Mouse (Mus musculus): Measurements from ENCODE around the gene Rnaseh2b. TPM values are rescaled to one million over a fixed set of nuclear protein-coding genes. Genes with fewer than 3 reads are reported as not detected.

The Rnaseh2b gene
- polyA plus RNA-seq (2014; fragmentation: Nextera tagmentation; extraction: Ambion mirVana): 62.1 and 62.9 TPM in 2 replicates

- peak; percentile 94 for ATAC-seq (ENCODE audit: low FRiP score)
- WGBS: under 1% methylated on average over 60 of the region's 60 CpGs
- peaks cover 4% of the 10 kb centered on the region for H3K4me1 ChIP-seq (replicated peaks; ENCODE audit: control insufficient read depth, insufficient read depth, low read length)
- no peak within 1 kb of the TSS for H3K27ac ChIP-seq (ENCODE audit: low read depth, low read length)
- no peaks in the 10 kb centered on the region; the same call in 1 of the 2 replicates for H3K27me3 ChIP-seq (ENCODE audit: control insufficient read depth, insufficient read depth, low read length)
- peak within 1 kb of the TSS; percentile 48 for H3K4me3 ChIP-seq (ENCODE audit: low read depth, low read length)
- H3K36me3 ChIP-seq (ENCODE audit: control insufficient read depth, insufficient read depth, low read length): no peaks in the 10 kb centered on the region
- peak within 1 kb of the TSS; percentile 64 for H3K9ac ChIP-seq (ENCODE audit: low read depth, low read length)
- no peaks in the 10 kb centered on the region for H3K9me3 ChIP-seq (ENCODE audit: control insufficient read depth, low read length)
- H3K4me2 ChIP-seq (replicated peaks; ENCODE audit: low read depth, low read length): peak within 1 kb of the TSS; percentile 98
- peak; percentile 73 for DNase-seq (ENCODE audit: low spot score)
These were observed at the start of gene Rnaseh2b, which contains the start of gene Dleu7 for GRCm38 (mm10) chr14:62292488-62293339. Rnaseh2b (plus strand) TSS chr14:62292589. Dleu7 (minus strand) TSS chr14:62293047.

- no peak for ATAC-seq (ENCODE audit: low FRiP score)
- no peak overlapping the region for H3K27ac ChIP-seq (ENCODE audit: low read depth, low read length)
- H3K4me1 ChIP-seq (replicated peaks; ENCODE audit: control insufficient read depth, insufficient read depth, low read length): no peaks in the 10 kb centered on the region
- H3K27me3 ChIP-seq (ENCODE audit: control insufficient read depth, insufficient read depth, low read length): no peaks in the 10 kb centered on the region
- no peaks in the 10 kb centered on the region for H3K36me3 ChIP-seq (ENCODE audit: control insufficient read depth, insufficient read depth, low read length)
- H3K9ac ChIP-seq (ENCODE audit: low read depth, low read length): no peak overlapping the region
- DNase-seq (ENCODE audit: low spot score): no peak
- no peak overlapping the region for H3K4me3 ChIP-seq (ENCODE audit: low read depth, low read length)
- WGBS: 88% methylated on average over 2 of the region's 2 CpGs
- no peak overlapping the region for H3K4me2 ChIP-seq (replicated peaks; ENCODE audit: low read depth, low read length)
- H3K9me3 ChIP-seq (ENCODE audit: control insufficient read depth, low read length): no peaks in the 10 kb centered on the region
These were observed 48.9 kb upstream of the Rnaseh2b start for GRCm38 (mm10) chr14:62243530-62243929.

GRCm38 (mm10) chr14:62245557-62245956, 46.8 kb upstream of the Rnaseh2b start:
- no peak overlapping the region for H3K9ac ChIP-seq (ENCODE audit: low read depth, low read length)
- DNase-seq (ENCODE audit: low spot score): no peak
- H3K4me3 ChIP-seq (ENCODE audit: low read depth, low read length): no peak overlapping the region
- H3K27ac ChIP-seq (ENCODE audit: low read depth, low read length): no peak overlapping the region
- no peak for ATAC-seq (ENCODE audit: low FRiP score)
- H3K27me3 ChIP-seq (ENCODE audit: control insufficient read depth, insufficient read depth, low read length): no peaks in the 10 kb centered on the region
- no peaks in the 10 kb centered on the region for H3K4me1 ChIP-seq (replicated peaks; ENCODE audit: control insufficient read depth, insufficient read depth, low read length)
- WGBS: 12% methylated on average over 4 of the region's 4 CpGs
- H3K36me3 ChIP-seq (ENCODE audit: control insufficient read depth, insufficient read depth, low read length): no peaks in the 10 kb centered on the region
- no peak overlapping the region for H3K4me2 ChIP-seq (replicated peaks; ENCODE audit: low read depth, low read length)
- no peaks in the 10 kb centered on the region for H3K9me3 ChIP-seq (ENCODE audit: control insufficient read depth, low read length)

- DNase-seq (ENCODE audit: low spot score) (no peak), ATAC-seq (ENCODE audit: low FRiP score) (no peak)
- Histone ChIP-seq H3K27me3 (ENCODE audit: control insufficient read depth, insufficient read depth, low read length) (no peaks in the 10 kb centered on the region), H3K4me1 (replicated peaks; ENCODE audit: control insufficient read depth, insufficient read depth, low read length) (no peaks in the 10 kb centered on the region), H3K4me3 (ENCODE audit: low read depth, low read length) (no peak overlapping the region), H3K9me3 (ENCODE audit: control insufficient read depth, low read length) (no peaks in the 10 kb centered on the region), H3K4me2 (replicated peaks; ENCODE audit: low read depth, low read length) (no peak overlapping the region), H3K36me3 (ENCODE audit: control insufficient read depth, insufficient read depth, low read length) (no peaks in the 10 kb centered on the region), H3K9ac (ENCODE audit: low read depth, low read length) (no peak overlapping the region), H3K27ac (ENCODE audit: low read depth, low read length) (no peak overlapping the region)
- 69% methylated on average over 7 of the region's 7 CpGs for WGBS
These were observed 44.0 kb upstream of the Rnaseh2b start for GRCm38 (mm10) chr14:62248345-62248744.

- Histone ChIP-seq H3K27me3 (ENCODE audit: control insufficient read depth, insufficient read depth, low read length) (no peaks in the 10 kb centered on the region), H3K36me3 (ENCODE audit: control insufficient read depth, insufficient read depth, low read length) (no peaks in the 10 kb centered on the region), H3K9me3 (ENCODE audit: control insufficient read depth, low read length) (no peaks in the 10 kb centered on the region), H3K4me2 (replicated peaks; ENCODE audit: low read depth, low read length) (no peak overlapping the region), H3K4me1 (replicated peaks; ENCODE audit: control insufficient read depth, insufficient read depth, low read length) (no peaks in the 10 kb centered on the region), H3K9ac (ENCODE audit: low read depth, low read length) (no peak overlapping the region), H3K27ac (ENCODE audit: low read depth, low read length) (no peak overlapping the region), H3K4me3 (ENCODE audit: low read depth, low read length) (no peak overlapping the region)
- WGBS: 86% methylated on average over 10 of the region's 10 CpGs
- no peak for ATAC-seq (ENCODE audit: low FRiP score)
- DNase-seq (ENCODE audit: low spot score): no peak
These were observed 43.6 kb upstream of the Rnaseh2b start for GRCm38 (mm10) chr14:62248796-62249195.

GRCm38 (mm10) chr14:62249251-62249650, 43.1 kb upstream of the Rnaseh2b start:
- Histone ChIP-seq H3K4me2 (replicated peaks; ENCODE audit: low read depth, low read length) (no peak overlapping the region), H3K4me1 (replicated peaks; ENCODE audit: control insufficient read depth, insufficient read depth, low read length) (no peaks in the 10 kb centered on the region), H3K27ac (ENCODE audit: low read depth, low read length) (no peak overlapping the region), H3K36me3 (ENCODE audit: control insufficient read depth, insufficient read depth, low read length) (no peaks in the 10 kb centered on the region), H3K9ac (ENCODE audit: low read depth, low read length) (no peak overlapping the region), H3K4me3 (ENCODE audit: low read depth, low read length) (no peak overlapping the region), H3K9me3 (ENCODE audit: control insufficient read depth, low read length) (no peaks in the 10 kb centered on the region), H3K27me3 (ENCODE audit: control insufficient read depth, insufficient read depth, low read length) (no peaks in the 10 kb centered on the region)
- DNase-seq (ENCODE audit: low spot score) (no peak), ATAC-seq (ENCODE audit: low FRiP score) (no peak)
- 87% methylated on average over 2 of the region's 2 CpGs for WGBS

- H3K27ac ChIP-seq (ENCODE audit: low read depth, low read length): no peak overlapping the region
- no peaks in the 10 kb centered on the region for H3K36me3 ChIP-seq (ENCODE audit: control insufficient read depth, insufficient read depth, low read length)
- H3K4me3 ChIP-seq (ENCODE audit: low read depth, low read length): no peak overlapping the region
- no peak overlapping the region for H3K9ac ChIP-seq (ENCODE audit: low read depth, low read length)
- ATAC-seq (ENCODE audit: low FRiP score) (no peak), DNase-seq (ENCODE audit: low spot score) (no peak)
- H3K9me3 ChIP-seq (ENCODE audit: control insufficient read depth, low read length): no peaks in the 10 kb centered on the region
- no peak overlapping the region for H3K4me2 ChIP-seq (replicated peaks; ENCODE audit: low read depth, low read length)
- 62% methylated on average over 3 of the region's 3 CpGs for whole genome bisulfite sequencing
- no peaks in the 10 kb centered on the region for H3K4me1 ChIP-seq (replicated peaks; ENCODE audit: control insufficient read depth, insufficient read depth, low read length)
- H3K27me3 ChIP-seq (ENCODE audit: control insufficient read depth, insufficient read depth, low read length): no peaks in the 10 kb centered on the region
These were observed 42.3 kb upstream of the Rnaseh2b start for GRCm38 (mm10) chr14:62250046-62250445.

GRCm38 (mm10) chr14:62251999-62252398, 40.4 kb upstream of the Rnaseh2b start:
- DNase-seq (ENCODE audit: low spot score): peak; percentile 86
- Histone ChIP-seq H3K4me3 (ENCODE audit: low read depth, low read length) (no peak overlapping the region), H3K27me3 (ENCODE audit: control insufficient read depth, insufficient read depth, low read length) (no peaks in the 10 kb centered on the region), H3K4me2 (replicated peaks; ENCODE audit: low read depth, low read length) (no peak overlapping the region), H3K9me3 (ENCODE audit: control insufficient read depth, low read length) (no peaks in the 10 kb centered on the region), H3K27ac (ENCODE audit: low read depth, low read length) (no peak overlapping the region), H3K4me1 (replicated peaks; ENCODE audit: control insufficient read depth, insufficient read depth, low read length) (no peaks in the 10 kb centered on the region), H3K36me3 (ENCODE audit: control insufficient read depth, insufficient read depth, low read length) (no peaks in the 10 kb centered on the region), H3K9ac (ENCODE audit: low read depth, low read length) (no peak overlapping the region)
- ATAC-seq (ENCODE audit: low FRiP score): no peak
- 10% methylated on average over 4 of the region's 4 CpGs for WGBS

GRCm38 (mm10) chr14:62254371-62254770, 38.0 kb upstream of the Rnaseh2b start:
- WGBS: 58% methylated on average over 8 of the region's 8 CpGs
- Histone ChIP-seq H3K27ac (ENCODE audit: low read depth, low read length) (no peak overlapping the region), H3K36me3 (ENCODE audit: control insufficient read depth, insufficient read depth, low read length) (no peaks in the 10 kb centered on the region), H3K9me3 (ENCODE audit: control insufficient read depth, low read length) (no peaks in the 10 kb centered on the region), H3K9ac (ENCODE audit: low read depth, low read length) (no peak overlapping the region), H3K27me3 (ENCODE audit: control insufficient read depth, insufficient read depth, low read length) (no peaks in the 10 kb centered on the region), H3K4me2 (replicated peaks; ENCODE audit: low read depth, low read length) (no peak overlapping the region), H3K4me1 (replicated peaks; ENCODE audit: control insufficient read depth, insufficient read depth, low read length) (no peaks in the 10 kb centered on the region), H3K4me3 (ENCODE audit: low read depth, low read length) (no peak overlapping the region)
- DNase-seq (ENCODE audit: low spot score): peak; percentile 48
- ATAC-seq (ENCODE audit: low FRiP score): no peak
